8 mouse cellular contexts compared by ENCODE assay signal in genomic region chr4:53630963-53631315, GRCm38 (mm10). TPM values are rescaled to one million over a fixed set of nuclear protein-coding genes. Genes with fewer than 3 reads are reported as not detected.
DNase-seq lines count a peak whose midpoint lies in the region; ATAC-seq and TF ChIP-seq lines count a peak whose summit lies in the region.

No protein-coding gene starts in this region.

- peaks cover 11% of the 10 kb centered on the region; the same call in 1 of the 2 replicates for H3K4me1 ChIP-seq in heart, embryonic 10.5 days
- H3K4me1 ChIP-seq in thymus, adult 2 months (replicated peaks; ENCODE audit: control insufficient read depth, insufficient read depth, low read length): no peaks in the 10 kb centered on the region; the same call in none of the 2 replicates
- H3K4me1 ChIP-seq in liver, embryonic 11.5 days (replicated peaks; ENCODE audit: control insufficient read depth, insufficient read depth, low read length): no peaks in the 10 kb centered on the region; the same call in 1 of the 2 replicates

- no peaks in the 10 kb centered on the region for H3K36me3 ChIP-seq in heart, embryonic 10.5 days
- H3K36me3 ChIP-seq in thymus, adult 2 months (ENCODE audit: control insufficient read depth, insufficient read depth, low read length): no peaks in the 10 kb centered on the region
- no peaks in the 10 kb centered on the region for H3K36me3 ChIP-seq in liver, embryonic 11.5 days (ENCODE audit: control insufficient read depth, insufficient read depth, low read length)

- TF ChIP-seq POLR2A in thymus, adult 2 months (IDR thresholded peaks at IDR 0.05; ENCODE audit: control insufficient read depth, extremely low read depth, insufficient read depth, low read length, poor library complexity): no peak

- H3K27ac ChIP-seq in heart, embryonic 10.5 days: peak overlapping the region; percentile 94
- no peak overlapping the region for H3K27ac ChIP-seq in thymus, adult 2 months (ENCODE audit: control insufficient read depth, insufficient read depth, low read length)
- no peak overlapping the region for H3K27ac ChIP-seq in liver, embryonic 11.5 days (ENCODE audit: low read depth, low read length)

- TF ChIP-seq CTCF in thymus, adult 2 months (IDR thresholded peaks at IDR 0.05; ENCODE audit: borderline replicate concordance, control insufficient read depth, extremely low read depth, insufficient read depth, low read length, poor library complexity): no peak

- H3K4me2 ChIP-seq in liver, embryonic 11.5 days: peak overlapping the region; percentile 85

- no peak for DNase-seq in heart, embryonic 10.5 days (ENCODE audit: low spot score)
- DNase-seq in heart, adult 11 months: no peak
- no peak for DNase-seq in thymus, adult 2 months
- DNase-seq in thymus, postnatal 14 days: no peak
- no peak for DNase-seq in liver, embryonic 11.5 days (ENCODE audit: low spot score)
- DNase-seq in layer of hippocampus, postnatal 10 days (ENCODE audit: low spot score in 2 of 2): no peak

- peak overlapping the region; percentile 94 for H3K4me3 ChIP-seq in heart, embryonic 10.5 days
- peak overlapping the region; percentile 67 for H3K4me3 ChIP-seq in thymus, adult 2 months (ENCODE audit: control insufficient read depth, insufficient read depth, low read length)
- peak overlapping the region; percentile 74 for H3K4me3 ChIP-seq in liver, embryonic 11.5 days (ENCODE audit: low read depth, low read length)

- peak; percentile 39; the same call in 1 of the 2 replicates for ATAC-seq in liver, embryonic 11.5 days (replicated peaks; ENCODE audit: low FRiP score)
- ATAC-seq in megakaryocyte-erythroid progenitor cell, adult 5-6 weeks (replicated peaks; ENCODE audit: low FRiP score, low TSS enrichment, poor library complexity, severe bottlenecking): no peak
- no peak; the same call in 1 of the 2 replicates for ATAC-seq in cerebellum, adult (ENCODE audit: insufficient number of reproducible peaks, low FRiP score, low TSS enrichment)

- no peaks in the 10 kb centered on the region for H3K9me3 ChIP-seq in heart, embryonic 10.5 days
- H3K9me3 ChIP-seq in liver, embryonic 11.5 days (ENCODE audit: control insufficient read depth, low read length): no peaks in the 10 kb centered on the region

- H3K27me3 ChIP-seq in heart, embryonic 10.5 days (ENCODE audit: insufficient read depth, poor library complexity, severe bottlenecking): peaks cover 12% of the 10 kb centered on the region; the same call in 1 of the 2 replicates
- no peaks in the 10 kb centered on the region; the same call in 1 of the 2 replicates for H3K27me3 ChIP-seq in thymus, adult 2 months (ENCODE audit: control insufficient read depth, insufficient read depth, low read length)
- H3K27me3 ChIP-seq in liver, embryonic 11.5 days (replicated peaks; ENCODE audit: control insufficient read depth, insufficient read depth, low read length): peaks cover 16% of the 10 kb centered on the region

- peak overlapping the region; percentile 67 for H3K9ac ChIP-seq in liver, embryonic 11.5 days (ENCODE audit: low read depth, low read length)

- 10% methylated on average over 12 of the region's 12 CpGs for WGBS in heart, embryonic 10.5 days
- WGBS in thymus, adult 2 months: 44% methylated on average over 12 of the region's 12 CpGs
- WGBS in liver, embryonic 11.5 days: 14% methylated on average over 12 of the region's 12 CpGs

RNA-seq across cellular contexts. Expression of gene Fsd1l, which starts 0.3 kb away (rescaled TPM):
- 11.4 and 12.3 TPM in 2 replicates for polyA plus RNA-seq in heart, embryonic 10.5 days (2016; fragmentation: Nextera tagmentation; extraction: Ambion mirVana)
- polyA plus RNA-seq in thymus, adult 2 months (2012; rRNA removed): 0.11 and 0.31 TPM in 2 replicates
- polyA plus RNA-seq in liver, embryonic 11.5 days (2014; fragmentation: Nextera tagmentation; extraction: Ambion mirVana): 2.7 and 3.7 TPM in 2 replicates
- 4.9 and 10.5 TPM in 2 replicates for total RNA-seq in megakaryocyte-erythroid progenitor cell, adult 5-6 weeks (2014; fragmentation: Nextera tagmentation)
- total RNA-seq in megakaryocyte-erythroid progenitor cell, adult 5-6 weeks (2017): 4.3 and 9.9 TPM in 2 replicates
- 10 to 100 TPM; 45.4 to 49.0 TPM for total RNA-seq in layer of hippocampus, postnatal 10 days (2021)
